Mouse (Mus musculus) hindlimb bud, embryonic 11.5 days (tissue): ENCODE data around the gene Srebf1.
A peak's percentile ranks its signal among the peaks of the same experiment; 100 is the strongest.

Experiments
- DNase-seq: peaks from one replicate; pipeline ENCODE4 v3.0.0-alpha.2; 2012; ENCODE audit warnings: low read depth, low spot score; ENCODE audit errors: extremely low spot score

Gene Srebf1

GRCm38 (mm10) chr11:60208201-60208600, 14.2 kb downstream of the Srebf1 start:
- no peak for DNase-seq

- DNase-seq: no peak
Measured at GRCm38 (mm10) chr11:60206207-60206606, 16.2 kb downstream of the Srebf1 start.

DNA sequence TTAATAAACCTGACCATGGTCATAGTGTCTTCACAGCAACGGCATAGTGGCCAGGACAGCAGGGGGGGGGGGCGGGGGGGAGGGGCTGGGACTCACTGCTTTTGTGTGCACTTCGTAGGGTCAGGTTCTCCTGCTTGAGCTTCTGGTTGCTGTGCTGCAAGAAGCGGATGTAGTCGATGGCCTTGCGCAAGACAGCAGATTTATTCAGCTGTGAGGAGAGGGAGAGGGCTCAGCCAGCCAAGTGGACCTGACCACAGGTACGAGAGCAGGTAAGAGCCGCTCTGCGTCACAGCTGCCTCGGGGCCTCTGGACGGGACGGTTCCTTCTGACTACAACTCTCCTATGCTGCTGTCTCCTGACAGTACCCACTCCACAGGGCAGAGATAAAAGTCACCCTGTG, 17.4 kb downstream of the Srebf1 start:
- DNase-seq: no peak

DNA sequence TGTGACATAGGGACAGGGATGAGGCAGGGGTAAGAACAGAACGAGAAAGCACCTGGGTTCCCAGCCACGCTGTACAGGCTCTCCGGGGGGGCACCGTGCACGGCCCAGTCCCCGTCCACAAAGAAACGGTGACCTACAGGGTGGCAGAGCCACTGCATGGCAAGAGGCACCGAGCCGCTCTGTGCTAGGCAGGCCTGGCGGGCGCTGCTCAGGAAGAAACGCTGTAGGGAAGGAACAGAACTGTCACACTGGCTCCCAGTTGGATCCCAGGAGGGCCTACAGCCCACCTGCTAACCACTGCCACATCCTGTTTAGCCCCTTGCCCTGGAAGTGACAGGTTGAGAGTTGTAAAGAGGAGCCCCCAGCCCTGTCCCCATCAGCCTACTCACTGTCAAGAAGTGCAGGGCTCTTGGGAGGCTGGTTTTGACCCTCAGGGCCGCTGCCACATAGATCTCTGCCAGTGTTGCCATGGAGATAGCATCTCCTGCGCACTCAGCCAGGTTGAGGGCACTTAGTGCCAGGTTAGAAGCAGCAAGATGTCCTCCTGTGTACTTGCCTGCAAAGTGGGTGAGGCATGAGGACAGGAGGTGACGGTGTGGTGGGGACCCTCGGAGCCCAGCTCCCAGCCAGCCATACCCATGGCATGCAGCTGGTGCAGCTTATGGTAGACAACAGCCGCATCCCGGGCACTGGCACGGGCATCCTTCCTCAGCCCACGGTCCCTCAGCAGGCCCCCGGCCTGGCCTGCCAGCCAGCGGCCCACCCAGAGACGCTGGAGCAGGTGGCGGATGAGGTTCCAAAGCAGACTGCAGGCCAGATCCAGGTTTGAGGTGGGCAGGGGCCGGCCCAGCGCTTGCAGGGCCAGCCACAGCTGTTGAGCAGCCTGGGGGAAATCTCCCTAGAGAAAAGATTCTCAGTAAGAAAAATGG, 19.4 kb downstream of the Srebf1 start:
- DNase-seq: no peak

DNA sequence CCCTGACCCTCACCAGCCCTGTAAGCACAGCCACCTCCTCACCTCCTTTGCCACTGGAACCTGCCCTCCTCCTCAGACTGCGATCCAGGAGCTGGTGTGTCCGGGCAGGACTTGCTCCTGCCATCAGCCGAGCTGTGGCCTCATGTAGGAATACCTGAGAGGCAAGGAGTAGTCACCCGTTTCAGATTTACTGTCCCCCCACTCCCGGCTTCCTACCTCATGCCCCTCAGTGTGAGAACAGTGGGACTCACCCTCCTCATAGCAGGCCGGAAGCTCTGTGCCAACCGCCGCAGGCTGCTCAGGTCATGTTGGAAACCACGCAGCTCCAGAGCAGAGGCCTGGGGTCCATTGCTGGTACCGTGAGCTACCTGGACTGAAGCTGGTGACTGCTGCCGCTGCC, 22.0 kb downstream of the Srebf1 start:
- DNase-seq: no peak

- DNase-seq: peak; percentile 74
Measured at GRCm38 (mm10) chr11:60199702-60200184, 22.6 kb downstream of the Srebf1 start.

DNA sequence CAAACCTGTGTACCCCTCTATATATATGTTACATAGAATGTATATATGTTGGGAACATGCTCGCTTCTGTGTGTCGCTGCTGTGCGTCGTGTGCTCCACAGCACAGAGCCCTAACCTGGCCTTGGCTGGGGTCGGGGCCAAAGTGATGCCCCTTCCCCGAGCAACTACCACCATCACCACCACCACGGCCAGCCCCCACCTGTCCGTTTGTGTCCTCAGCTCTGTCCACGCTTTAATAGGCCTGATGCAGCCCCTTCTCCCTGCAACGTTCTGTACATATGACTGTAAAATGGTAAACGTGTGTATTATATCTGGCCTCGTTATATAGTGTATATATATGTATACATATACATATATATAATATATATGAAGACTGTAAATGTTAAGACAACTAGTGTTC, 23.7 kb downstream of the Srebf1 start:
- no peak for DNase-seq

- DNase-seq: no peak
Measured at GRCm38 (mm10) chr11:60197998-60198619, 24.3 kb downstream of the Srebf1 start.

- no peak for DNase-seq
Measured at GRCm38 (mm10) chr11:60196344-60196743, 26.0 kb downstream of the Srebf1 start.

DNA sequence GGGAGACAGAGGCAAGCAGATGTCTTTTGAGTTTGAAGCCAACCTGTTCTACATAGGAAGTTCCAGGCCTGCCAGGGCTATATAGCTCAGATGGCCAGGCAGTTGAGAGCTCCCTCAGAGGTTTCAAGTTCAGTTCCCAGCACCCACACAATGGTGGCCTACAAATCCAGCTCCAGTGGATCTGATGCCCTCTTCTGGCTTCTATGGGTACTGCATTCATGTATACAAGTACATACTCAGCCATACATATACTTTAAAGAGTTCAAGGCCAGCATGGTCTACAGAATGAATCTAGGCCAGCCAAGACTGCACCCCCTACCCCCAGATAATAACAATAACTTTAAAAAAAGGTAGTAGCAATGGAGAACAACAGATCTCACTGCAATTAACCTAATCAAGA, 27.3 kb downstream of the Srebf1 start:
- no peak for DNase-seq

- no peak for DNase-seq
Measured at GRCm38 (mm10) chr11:60193556-60193955, 28.8 kb downstream of the Srebf1 start.

GRCm38 (mm10) chr11:60192534-60192933, 29.8 kb downstream of the Srebf1 start:
- no peak for DNase-seq

DNA sequence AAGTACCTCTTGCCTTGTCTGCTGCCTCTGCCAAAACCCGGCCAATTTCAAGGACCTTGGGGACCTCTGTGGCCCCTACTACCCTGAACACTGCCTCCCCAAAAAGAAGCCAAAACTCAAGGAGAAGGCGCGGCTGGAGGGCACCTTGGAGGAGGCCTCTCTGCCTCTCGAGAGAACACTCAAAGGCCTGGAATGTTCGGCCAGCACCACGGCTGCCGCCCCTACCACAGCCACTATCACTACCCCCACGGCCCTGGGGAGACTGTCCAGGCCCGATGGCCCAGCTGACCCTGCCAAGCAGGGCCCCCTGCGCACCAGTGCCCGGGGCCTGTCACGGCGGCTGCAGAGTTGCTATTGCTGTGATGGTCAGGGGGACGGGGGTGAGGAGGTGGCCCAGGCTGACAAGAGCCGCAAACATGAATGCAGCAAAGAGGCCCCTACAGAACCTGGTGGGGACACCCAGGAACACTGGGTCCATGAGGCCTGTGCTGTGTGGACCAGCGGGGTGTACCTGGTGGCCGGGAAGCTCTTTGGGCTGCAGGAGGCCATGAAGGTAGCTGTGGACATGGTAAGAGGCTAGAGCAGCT, 32.2 kb downstream of the Srebf1 start:
- DNase-seq: no peak

- no peak for DNase-seq
Measured at GRCm38 (mm10) chr11:60189501-60190040, 32.8 kb downstream of the Srebf1 start.

GRCm38 (mm10) chr11:60188275-60188853, 34.0 kb downstream of the Srebf1 start:
- DNase-seq: no peak

GRCm38 (mm10) chr11:60187070-60187469, 35.3 kb downstream of the Srebf1 start:
- DNase-seq: no peak

- no peak for DNase-seq
Measured at GRCm38 (mm10) chr11:60185396-60186231, 36.8 kb downstream of the Srebf1 start.

GRCm38 (mm10) chr11:60184346-60185325, 37.7 kb downstream of the Srebf1 start:
- no peak for DNase-seq

GRCm38 (mm10) chr11:60182741-60183140, 39.6 kb downstream of the Srebf1 start:
- DNase-seq: no peak
